Mouse (Mus musculus) left cerebral cortex, postnatal 14 days (tissue): Measurements from ENCODE around the gene Mmrn2. TPM values are rescaled to one million over a fixed set of nuclear protein-coding genes. Genes with fewer than 3 reads are reported as not detected.

Experiments used
- DNase-seq, 2 experiments: peaks; one replicate each; pipeline ENCODE4 v3.0.0; 2021 to 2022; ENCODE audit warnings: low spot score in 2 of 2, mixed read lengths in 1 of 2
- intact Hi-C: fragments of 180-260 bp; cut with DNase I; formaldehyde crosslinking; loops from one replicate; pipeline ENCODE4 v1.15.1; 2025
- long read RNA-seq, 2 experiments: library from polyadenylated mRNA; stranded (forward); transcript quantifications; one replicate each; pipeline ENCODE4 v2.0.0; 2021
- total RNA-seq, 2 experiments: library from RNA; stranded (reverse); gene quantifications; 2 replicates each; pipeline ENCODE4 v1.2.3; 2021

Gene Mmrn2
- 1 to 10 TPM; 4.2 to 4.6 TPM for total RNA-seq
- long read RNA-seq, experiment 1, partial matches to known transcripts, result 0 of 3 reads
- long read RNA-seq, experiment 1, other reads (novel, unspliced or antisense), result 0 of 3 reads
- long read RNA-seq, experiment 2, partial matches to known transcripts, result 1 of 2 reads
- long read RNA-seq, experiment 2, other reads (novel, unspliced or antisense), result 0 of 2 reads

GRCm38 (mm10) chr14:34375415-34375904 lies at the start of gene Mmrn2:
Gene Mmrn2, plus strand, starts transcription at chr14:34375465.
- DNase-seq, result no peak
- intact Hi-C loops, result no loop called here

- intact Hi-C loops, result no loop called here
- DNase-seq, result no peak
Measured at GRCm38 (mm10) chr14:34326606-34327005, 48.7 kb upstream of the Mmrn2 start.

- intact Hi-C loops, result no loop called here
- DNase-seq, result no peak
Measured at GRCm38 (mm10) chr14:34327618-34328017, 47.6 kb upstream of the Mmrn2 start.

GRCm38 (mm10) chr14:34330657-34331158 lies 44.6 kb upstream of the Mmrn2 start:
- no peak for DNase-seq
- intact Hi-C loops, result no loop called here

GRCm38 (mm10) chr14:34331886-34332285 lies 43.4 kb upstream of the Mmrn2 start:
- intact Hi-C loops, result no loop called here
- DNase-seq, result peak; percentile 20 to 44

GRCm38 (mm10) chr14:34332476-34332875 lies 42.8 kb upstream of the Mmrn2 start:
- intact Hi-C loops, result no loop called here
- peak; percentile 43 to 59 for DNase-seq

- intact Hi-C loops, result no loop called here
- DNase-seq, result peak in 1 of 2 experiments; percentile 13
Measured at GRCm38 (mm10) chr14:34339446-34339845, 35.8 kb upstream of the Mmrn2 start.

- no peak for DNase-seq
Measured at GRCm38 (mm10) chr14:34341993-34342392, 33.3 kb upstream of the Mmrn2 start.

GRCm38 (mm10) chr14:34343078-34343477 lies 32.2 kb upstream of the Mmrn2 start:
- DNase-seq, result no peak
- intact Hi-C loops, result no loop called here

More at GRCm38 (mm10) chr14:34341993-34342392, 33.3 kb upstream of the Mmrn2 start:
- intact Hi-C loops, result no loop called here

GRCm38 (mm10) chr14:34344361-34344760 lies 30.9 kb upstream of the Mmrn2 start:
- intact Hi-C loops, result no loop called here
- no peak for DNase-seq

GRCm38 (mm10) chr14:34345771-34346566 lies 29.3 kb upstream of the Mmrn2 start:
- no peak for DNase-seq
- intact Hi-C loops, result no loop called here

- intact Hi-C loops, result no loop called here
- DNase-seq, result no peak
Measured at GRCm38 (mm10) chr14:34347084-34347483, 28.2 kb upstream of the Mmrn2 start.

GRCm38 (mm10) chr14:34348301-34348700 lies 27.0 kb upstream of the Mmrn2 start:
- intact Hi-C loops, result no loop called here
- DNase-seq, result no peak

- intact Hi-C loops, result no loop called here
- no peak for DNase-seq
Measured at GRCm38 (mm10) chr14:34349007-34349406, 26.3 kb upstream of the Mmrn2 start.

- no peak for DNase-seq
- intact Hi-C loops, result no loop called here
Measured at GRCm38 (mm10) chr14:34351660-34352059, 23.6 kb upstream of the Mmrn2 start.

- no peak for DNase-seq
- intact Hi-C loops, result no loop called here
Measured at GRCm38 (mm10) chr14:34352523-34352922, 22.7 kb upstream of the Mmrn2 start.

- intact Hi-C loops, result no loop called here
- no peak for DNase-seq
Measured at GRCm38 (mm10) chr14:34353326-34353725, 21.9 kb upstream of the Mmrn2 start.

GRCm38 (mm10) chr14:34354456-34354855 lies 20.8 kb upstream of the Mmrn2 start:
- DNase-seq, result no peak

GRCm38 (mm10) chr14:34355301-34355700 lies 20.0 kb upstream of the Mmrn2 start, which contains the start of gene Fam25c:
Gene Fam25c, minus strand, starts transcription at chr14:34355433.
- DNase-seq, result no peak
- intact Hi-C loops, result no loop called here

More at GRCm38 (mm10) chr14:34354456-34354855, 20.8 kb upstream of the Mmrn2 start:
- intact Hi-C loops, result no loop called here

- DNase-seq, result peak in 1 of 2 experiments; percentile 25
- intact Hi-C loops, result no loop called here
Measured at GRCm38 (mm10) chr14:34357671-34358455, 17.4 kb upstream of the Mmrn2 start.
